Mouse (Mus musculus) cerebellum, adult 2 months (tissue): ENCODE results near the gene Id1.

Experiments used
- CTCF ChIP-seq: fragments of 200-500 bp; IDR thresholded peaks from 2 replicates; pipeline ENCODE4 v1.5.1; 2011; ENCODE audit warnings: low read depth, mild to moderate bottlenecking, control low read depth, low read length, moderate library complexity, borderline replicate concordance; ENCODE audit not compliant: insufficient read depth
- POLR2A ChIP-seq: fragments of 200-500 bp; IDR thresholded peaks from 2 replicates; pipeline ENCODE4 v1.6.1; 2011; ENCODE audit warnings: low read length, control low read depth, borderline replicate concordance; ENCODE audit not compliant: insufficient read depth

DNA sequence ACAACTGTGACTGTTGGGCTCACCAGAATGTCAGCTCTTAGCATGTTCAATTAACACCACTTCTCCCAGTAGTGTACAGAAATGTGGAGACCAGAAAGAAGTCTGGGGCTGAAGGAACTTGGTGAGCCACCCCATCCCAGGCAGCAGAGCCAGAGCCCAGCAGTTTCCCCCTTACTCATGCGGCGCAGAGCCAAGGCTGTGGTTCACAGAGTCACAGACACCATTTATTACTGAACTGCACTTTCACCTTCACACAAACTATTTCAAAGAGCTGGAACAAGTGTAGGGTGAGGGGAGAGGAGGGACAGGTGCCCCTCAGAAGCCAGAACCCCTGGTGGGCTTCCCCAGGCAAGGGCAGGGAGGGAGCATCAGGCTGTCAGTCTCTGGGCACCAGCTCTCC lies 44.4 kb downstream of the Id1 start:
- TF ChIP-seq CTCF, result no peak
- no peak for TF ChIP-seq POLR2A
